Mouse (Mus musculus): ENCODE measurements at regions not wholly inside any gene's neighbourhood (a gene's known extent, or its start where the extent isn't known, plus 50 kb on each side); places are given as distances from the start of the nearest gene placed in this dataset.
A peak's percentile ranks its signal among the peaks of the same experiment; 100 is the strongest.
"Not testable (repeated sequence)": the region's sequence is repeated elsewhere in the genome, so short reads cannot be mapped to it uniquely, and the experiment has no call there.

DNA sequence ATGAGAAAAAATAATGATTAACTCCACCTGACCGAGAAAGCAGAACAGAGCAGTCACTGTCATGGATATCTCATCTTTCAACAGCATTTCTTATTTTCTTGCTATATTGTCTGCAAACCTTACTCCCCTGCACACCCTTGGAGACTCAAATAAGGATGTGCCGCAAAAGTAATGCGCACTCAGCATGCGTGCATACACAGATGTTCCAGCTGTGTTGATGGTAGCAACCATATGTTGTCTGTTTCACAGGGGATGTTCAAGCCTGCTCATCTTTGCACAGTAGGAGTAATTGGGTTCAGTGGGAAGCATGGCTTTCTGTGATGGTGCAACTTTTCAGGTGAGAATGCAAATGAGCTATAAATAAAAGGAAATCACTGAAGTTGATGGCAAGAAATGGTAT lies 1182.9 kb upstream of the Manea start:
- DNase-seq: no peak

DNA sequence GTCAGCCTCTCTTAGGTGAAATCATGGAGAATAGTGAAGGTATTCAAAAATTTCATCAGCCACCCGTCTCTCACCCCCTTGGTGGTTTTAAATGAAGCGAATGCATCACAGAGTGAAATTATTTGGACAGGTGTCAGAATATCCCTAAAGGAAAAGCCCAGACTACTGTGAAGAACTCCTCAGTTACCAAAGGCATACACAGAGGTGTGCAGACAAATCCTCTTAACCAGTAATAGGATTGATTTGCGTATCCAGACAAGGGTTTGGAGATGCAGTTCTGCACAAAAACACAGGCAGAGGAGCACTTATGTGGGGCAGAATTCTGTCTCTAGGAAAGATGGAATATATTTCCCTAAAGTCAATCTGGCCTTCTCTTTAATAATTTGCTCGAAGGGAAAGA lies 1173.6 kb upstream of the Manea start:
- no peak for DNase-seq

DNA sequence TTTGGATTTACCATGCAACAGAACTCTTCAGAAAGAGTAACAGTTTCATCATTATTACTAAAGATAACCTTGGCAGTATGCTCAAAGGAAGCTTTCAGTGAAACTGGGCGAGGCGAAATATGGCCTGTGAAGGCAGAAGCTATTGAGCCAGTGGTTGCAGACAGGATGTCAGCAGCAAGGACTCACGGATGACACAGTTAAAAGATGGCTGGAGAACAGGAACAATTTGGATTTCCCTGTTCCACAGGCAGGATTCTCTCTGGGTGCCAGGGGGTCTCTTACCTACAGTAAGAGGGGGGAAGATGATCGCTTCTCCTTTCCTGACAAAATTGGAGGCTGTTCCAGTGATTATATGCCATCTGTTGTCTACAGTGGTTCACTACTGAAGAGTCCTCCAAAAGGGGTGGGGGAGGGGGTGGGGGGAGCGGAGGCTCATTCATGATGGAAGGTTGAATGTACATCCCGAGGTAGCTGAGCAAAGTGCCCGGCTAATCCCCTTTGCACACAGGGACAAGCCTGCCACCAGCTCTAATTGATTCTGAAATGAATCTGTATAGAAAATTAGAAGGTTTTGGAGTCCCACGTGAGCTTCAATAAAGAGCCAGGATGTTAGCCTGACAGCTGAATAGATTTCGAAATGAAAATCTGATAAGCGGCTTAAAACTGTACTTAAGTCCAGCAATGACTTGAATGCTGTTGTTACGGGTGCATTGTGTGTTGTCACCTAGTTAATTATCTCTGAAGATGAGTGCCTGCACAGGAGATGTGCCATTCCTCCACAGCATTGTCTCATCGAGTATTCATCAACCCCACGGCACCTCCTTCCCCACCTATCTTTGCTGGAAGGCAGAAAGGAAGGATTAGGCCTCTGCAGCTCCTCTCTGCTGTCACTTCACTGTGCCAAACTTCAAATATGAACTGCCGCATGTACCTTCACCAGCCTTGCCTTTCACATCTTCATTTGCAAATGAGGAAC lies 1158.4 kb upstream of the Manea start:
- no peak for DNase-seq

DNA sequence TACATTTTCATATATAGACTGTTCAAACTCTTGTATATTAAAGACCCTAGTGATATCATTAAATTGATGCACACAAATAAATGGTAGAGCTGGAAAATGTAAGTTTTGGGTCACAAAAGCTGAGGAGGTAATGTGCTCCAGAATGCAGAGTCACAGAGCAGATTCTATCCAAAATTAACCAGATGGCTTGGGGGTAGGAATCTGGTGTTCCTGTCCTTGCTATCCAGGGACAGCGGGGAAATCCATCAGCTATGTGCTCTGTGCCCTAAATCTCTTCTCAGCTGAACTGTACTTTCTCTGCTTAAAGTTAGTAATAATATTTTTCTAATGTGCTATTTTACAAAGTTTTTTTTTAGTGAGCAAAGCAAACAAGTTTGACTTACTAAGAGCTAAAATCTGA lies 1151.2 kb upstream of the Manea start:
- DNase-seq: peak; percentile 45

DNA sequence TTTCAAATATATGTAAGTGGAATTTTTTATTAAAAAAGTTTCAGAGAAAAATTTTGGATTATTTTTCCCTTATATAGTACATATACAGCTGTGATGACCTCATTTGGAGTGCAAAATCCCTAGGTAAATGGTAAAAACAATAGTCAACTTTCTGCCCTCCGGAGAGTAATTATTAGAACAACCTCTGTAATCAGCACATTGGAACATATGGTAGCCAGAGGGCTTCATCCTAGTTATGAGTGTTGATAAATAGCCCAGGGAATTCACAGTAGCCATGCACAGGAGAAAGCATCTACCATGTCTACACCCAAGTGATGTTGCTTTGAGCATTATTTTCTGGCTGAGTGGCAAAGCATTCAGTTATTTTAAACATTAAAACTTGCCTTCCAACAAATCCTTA lies 1150.6 kb upstream of the Manea start:
- no peak for DNase-seq

DNA sequence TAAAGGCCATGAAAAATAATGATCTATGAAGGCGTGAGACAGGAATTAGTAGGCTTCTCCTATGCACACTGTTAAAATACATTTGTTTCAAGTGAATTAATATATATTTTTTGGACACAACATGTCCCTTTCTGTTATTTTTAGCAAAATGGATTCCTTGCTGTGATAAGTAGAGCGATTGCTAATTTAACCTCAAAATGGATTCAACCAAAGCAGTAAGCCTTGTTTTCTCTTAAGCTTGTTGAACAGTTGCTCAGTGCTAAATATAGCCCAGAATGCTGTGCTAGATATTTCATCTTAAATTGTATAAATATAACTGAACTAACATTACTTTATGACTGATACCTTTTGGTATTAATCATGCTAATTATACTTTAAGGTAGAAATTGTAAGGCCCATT lies 1144.6 kb upstream of the Manea start:
- DNase-seq: no peak

DNA sequence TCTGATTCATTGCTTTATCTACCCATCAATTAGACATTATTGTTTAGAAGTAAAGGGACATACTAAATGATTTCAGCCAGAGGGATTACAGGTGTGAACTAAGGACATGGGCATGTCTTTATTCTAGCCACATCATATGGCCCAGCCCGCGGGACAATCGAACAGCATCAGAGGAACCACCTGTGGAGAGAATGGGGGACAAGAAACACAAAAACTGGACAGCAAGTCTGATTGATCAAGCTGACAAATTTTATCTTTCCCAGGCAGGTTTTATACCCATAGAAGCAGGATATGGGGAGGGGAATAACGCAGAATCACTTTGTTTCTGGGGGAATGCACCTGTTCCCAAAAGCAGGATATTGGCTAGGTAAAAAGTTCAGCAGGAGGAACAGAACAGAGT lies 1103.2 kb upstream of the Manea start:
- DNase-seq: no peak

DNA sequence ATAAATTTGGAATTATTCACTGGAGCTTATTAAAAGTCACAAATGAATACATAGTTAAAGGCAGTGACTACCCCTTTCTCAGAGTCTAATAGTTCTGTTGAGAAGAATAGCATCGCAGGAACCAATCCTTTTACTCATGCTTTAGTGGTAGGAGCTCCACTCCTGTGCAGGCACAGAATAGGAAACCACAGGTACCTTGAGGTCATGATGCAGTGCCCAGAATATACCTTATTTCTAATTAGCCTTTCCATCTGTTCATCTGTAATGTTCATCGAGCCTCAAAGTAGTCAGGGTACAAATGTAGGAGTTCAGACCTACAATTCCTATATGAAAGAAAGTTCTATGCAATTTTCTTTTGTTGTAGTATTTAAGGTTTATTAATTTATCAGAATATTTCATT lies 1099.6 kb upstream of the Manea start:
- no peak for DNase-seq

DNA sequence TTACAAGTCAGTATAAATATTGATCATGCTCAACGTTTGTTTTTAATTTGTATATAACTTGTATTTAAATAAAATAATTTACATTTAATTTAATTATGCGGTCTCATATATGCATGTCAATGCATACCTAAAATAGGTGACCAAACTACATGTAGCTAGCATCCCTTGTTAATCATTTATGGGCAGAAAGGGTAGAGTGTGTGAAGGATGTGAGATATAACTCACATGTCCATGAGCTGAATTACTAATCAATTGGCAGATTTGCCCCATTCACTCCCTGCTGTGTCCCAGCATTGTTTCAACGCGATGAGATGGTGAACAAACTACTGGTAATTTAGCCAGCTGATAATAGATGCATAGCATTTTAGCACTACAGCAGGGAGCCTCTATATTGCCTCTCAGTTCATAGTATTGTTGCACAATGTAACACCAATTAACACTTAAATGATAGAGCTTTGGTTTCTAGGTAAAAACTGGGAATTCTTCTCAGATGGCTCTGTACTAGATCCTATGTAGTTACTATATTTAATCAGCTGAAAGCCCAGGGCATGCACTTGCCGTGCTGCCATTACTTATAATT lies 1082.6 kb upstream of the Manea start:
- DNase-seq: no peak

DNA sequence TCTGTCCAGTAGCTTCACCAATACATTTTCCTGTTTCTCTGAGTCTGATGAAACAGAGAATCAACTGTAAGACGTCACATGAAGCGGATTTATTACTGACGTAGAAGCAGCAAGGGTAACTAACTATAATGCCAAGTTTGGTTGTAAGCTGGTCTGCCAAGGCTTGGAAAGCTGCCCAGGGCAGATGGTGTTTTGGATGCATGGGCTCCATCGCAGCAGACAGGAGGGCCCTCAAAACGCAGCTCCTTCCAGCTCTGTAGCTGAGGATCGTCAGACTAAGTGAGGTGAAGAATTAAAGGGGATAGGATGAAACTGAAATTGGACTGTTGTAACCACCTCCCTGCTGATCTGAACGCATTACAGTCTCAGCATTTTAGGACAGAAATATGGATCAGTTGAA lies 1079.2 kb upstream of the Manea start:
- peak; percentile 63 for DNase-seq

DNA sequence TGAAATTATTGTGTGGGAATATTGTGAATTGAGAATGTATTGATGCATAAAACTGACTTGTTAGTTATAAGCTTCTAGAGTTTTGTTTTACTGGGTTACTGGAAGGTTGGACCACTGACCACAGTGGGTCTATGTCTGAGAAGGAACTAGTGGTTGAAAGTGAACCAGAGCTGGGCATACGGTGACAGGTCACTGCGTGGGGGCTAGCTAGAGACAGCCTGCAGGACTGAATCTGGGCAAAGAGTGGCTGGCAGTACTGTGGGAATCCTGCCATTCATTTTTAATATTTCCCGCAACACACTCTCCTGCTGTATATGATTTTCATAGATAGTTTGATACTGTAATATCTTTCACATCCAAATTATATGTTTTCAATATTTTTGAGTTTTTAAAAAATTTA lies 1077.2 kb upstream of the Manea start:
- DNase-seq: no peak

DNA sequence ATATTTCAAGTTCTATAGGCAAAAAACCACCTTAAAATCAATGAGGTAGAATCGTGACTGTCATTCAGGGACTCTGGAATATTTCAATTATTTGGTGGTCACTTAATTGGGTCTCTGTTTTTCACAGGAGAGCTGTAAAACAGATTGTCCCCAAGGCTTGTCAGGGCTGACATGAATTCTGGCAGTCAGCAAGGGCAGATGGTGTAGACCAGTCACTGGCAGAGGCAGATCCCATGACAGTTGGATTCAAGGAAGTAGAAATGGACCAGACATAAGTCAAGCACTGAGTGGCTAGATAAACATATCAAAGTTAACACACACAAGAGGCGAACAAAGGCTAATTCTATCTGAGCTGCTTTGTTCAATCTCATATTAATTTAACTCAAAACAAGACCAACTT lies 1071.8 kb upstream of the Manea start:
- no peak for DNase-seq

DNA sequence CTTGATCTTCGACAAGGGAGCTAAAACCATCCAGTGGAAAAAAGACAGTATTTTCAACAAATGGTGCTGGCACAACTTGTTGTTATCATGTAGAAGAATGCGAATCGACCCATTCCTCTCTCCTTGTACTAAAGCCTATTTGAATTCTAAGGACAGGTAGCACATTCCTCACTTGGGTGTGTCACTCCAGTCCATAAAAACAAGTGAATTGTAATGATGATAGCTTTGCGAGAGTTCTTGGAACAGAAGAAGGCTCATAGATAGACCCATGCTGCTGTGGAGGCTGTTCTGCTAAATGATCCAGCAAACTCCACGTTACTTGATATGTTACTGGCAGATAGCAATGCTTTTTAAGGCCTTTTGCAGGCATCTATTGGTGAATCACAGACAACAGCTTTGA lies 1038.2 kb upstream of the Manea start:
- DNase-seq: not testable (repeated sequence)

DNA sequence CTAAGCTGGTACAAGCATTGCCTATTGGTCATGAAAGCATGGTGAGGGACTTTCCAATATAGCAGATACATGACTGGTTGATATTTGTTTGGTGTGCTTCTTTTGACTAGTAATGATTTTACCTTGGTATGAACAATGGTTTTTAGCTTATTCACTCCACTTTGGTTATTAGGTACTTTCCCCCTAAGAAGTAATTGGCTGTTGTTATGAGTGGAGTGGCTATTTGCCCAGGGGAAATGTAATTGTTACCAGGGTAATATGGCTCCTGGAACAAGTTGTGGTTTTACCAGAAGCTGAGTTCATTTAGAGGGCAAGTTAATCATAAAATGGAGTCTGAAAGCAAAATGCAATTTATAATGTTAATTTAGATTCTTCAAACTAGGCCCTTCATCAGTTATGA lies 1000.2 kb upstream of the Manea start:
- DNase-seq: no peak

DNA sequence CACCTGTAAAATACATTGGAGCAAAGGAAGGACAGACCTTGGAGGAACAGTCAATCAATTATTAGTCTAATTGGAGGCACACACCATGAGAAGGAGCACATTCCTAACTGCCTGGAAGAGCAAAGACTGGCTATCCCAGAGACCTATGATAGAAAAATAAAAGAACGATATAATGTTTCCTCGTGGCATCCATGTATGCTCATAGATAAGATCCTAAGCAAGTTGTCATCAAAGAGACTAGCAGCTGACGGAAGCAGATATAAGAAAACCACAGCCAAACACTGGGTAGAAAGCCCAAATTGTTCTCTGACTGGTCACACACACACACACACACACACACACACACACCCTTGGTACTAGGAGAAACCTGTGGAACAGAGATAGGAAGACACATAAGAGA lies 986.6 kb upstream of the Manea start:
- DNase-seq: no peak

Measured in layer of hippocampus, adult 9-11 months (tissue).